Comparison of ENCODE assay signal across 13 mouse cellular contexts in the genomic region with DNA sequence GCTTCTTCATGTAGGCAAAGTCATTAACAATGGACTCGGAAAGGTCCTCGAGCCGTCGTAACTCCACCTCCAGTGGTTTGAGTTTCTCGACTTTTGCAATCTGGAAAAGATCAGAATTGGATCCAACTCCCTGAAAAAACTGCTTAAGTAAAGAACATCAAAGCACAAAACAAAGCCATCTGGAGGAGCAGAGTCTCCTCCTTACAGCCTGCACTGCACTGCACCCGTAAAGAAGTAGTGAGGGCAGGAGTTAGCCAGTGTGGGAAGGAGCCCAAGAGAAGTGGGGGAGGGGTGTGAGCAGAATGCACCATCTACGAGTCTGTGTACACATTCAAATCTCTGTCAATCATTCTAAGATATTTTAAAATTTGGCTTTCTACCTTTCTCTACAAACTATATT. TPM values are rescaled to one million over a fixed set of nuclear protein-coding genes. Genes with fewer than 3 reads are reported as not detected.
"Had no signal": no experiment of that assay in that cellular context is flagged by ENCODE, and none has a peak within 500 bp of the region (broad histone marks: within the 10 kb centered on the region; RNA-seq: fewer than 3 reads in every experiment).

No protein-coding gene starts in this region.

- H3K9ac ChIP-seq: limb, embryonic 15.5 days; liver, embryonic 12.5 days; lung, embryonic 15.5 days; midbrain, embryonic 12.5 days; neural tube, embryonic 13.5 days had no signal

- H3K27ac ChIP-seq: left cerebral cortex, adult 2 months; liver, embryonic 12.5 days; lung, embryonic 15.5 days; midbrain, embryonic 12.5 days; neural tube, embryonic 13.5 days; stomach, postnatal 0 days had no signal

- H3K4me3 ChIP-seq: left cerebral cortex, adult 2 months; limb, embryonic 15.5 days; liver, embryonic 12.5 days; lung, embryonic 15.5 days; midbrain, embryonic 12.5 days; neural tube, embryonic 13.5 days had no signal

- ATAC-seq: liver, embryonic 12.5 days; midbrain, embryonic 16.5 days had no signal

- DNase-seq: kidney, adult 18-20 months; kidney, postnatal 14 days; lung, postnatal 14 days; right cerebral cortex, postnatal 14 days had no signal

- H3K4me2 ChIP-seq: limb, embryonic 15.5 days; liver, embryonic 12.5 days; lung, embryonic 15.5 days; midbrain, embryonic 12.5 days; neural tube, embryonic 13.5 days had no signal

- H3K27me3 ChIP-seq: limb, embryonic 15.5 days; liver, embryonic 12.5 days; lung, embryonic 15.5 days; midbrain, embryonic 12.5 days; neural tube, embryonic 13.5 days had no signal

- H3K9me3 ChIP-seq: limb, embryonic 15.5 days; liver, embryonic 12.5 days; lung, embryonic 15.5 days; midbrain, embryonic 12.5 days; neural tube, embryonic 13.5 days had no signal

RNA-seq across cellular contexts. Expression of gene Zc2hc1c, which starts 55.9 kb away (rescaled TPM):
- total RNA-seq: megakaryocyte-erythroid progenitor cell, adult 5-6 weeks had no signal
